Comparison of ENCODE assay signal across 20 mouse cellular contexts in genomic region chr12:4638438-4638837, GRCm38 (mm10). TPM values are rescaled to one million over a fixed set of nuclear protein-coding genes. Genes with fewer than 3 reads are reported as not detected.
DNase-seq lines count a peak whose midpoint lies in the region; ATAC-seq and TF ChIP-seq lines count a peak whose summit lies in the region.
"Had no signal": no experiment of that assay in that cellular context is flagged by ENCODE, and none has a peak within 500 bp of the region (broad histone marks: within the 10 kb centered on the region; RNA-seq: fewer than 3 reads in every experiment).

No protein-coding gene starts in this region.

- H3K4me2 ChIP-seq in hindbrain, embryonic 14.5 days (replicated peaks): no peak overlapping the region
- H3K4me2 ChIP-seq in midbrain, embryonic 14.5 days (ENCODE audit: low read length): no peak overlapping the region
- H3K4me2 ChIP-seq: hindbrain, embryonic 15.5 days; kidney, embryonic 15.5 days; liver, embryonic 12.5 days; midbrain, embryonic 15.5 days; neural tube, embryonic 13.5 days had no signal

- H3K27ac ChIP-seq in layer of hippocampus, adult 2 months: no peak overlapping the region
- H3K27ac ChIP-seq in hindbrain, embryonic 14.5 days: no peak overlapping the region
- H3K27ac ChIP-seq in midbrain, embryonic 14.5 days (replicated peaks; ENCODE audit: low read depth, low read length): no peak overlapping the region
- H3K27ac ChIP-seq: hindbrain, embryonic 15.5 days; kidney, embryonic 15.5 days; liver, embryonic 12.5 days; macrophage; midbrain, embryonic 15.5 days; neural tube, embryonic 13.5 days had no signal

- no peak for ATAC-seq in hindbrain, embryonic 14.5 days (ENCODE audit: low FRiP score)
- no peak for ATAC-seq in midbrain, embryonic 14.5 days (ENCODE audit: low FRiP score, low TSS enrichment)
- ATAC-seq: forebrain, embryonic 14.5 days; liver, embryonic 12.5 days; midbrain, embryonic 15.5 days had no signal

- H3K4me3 ChIP-seq in layer of hippocampus, adult 2 months: no peak overlapping the region
- H3K4me3 ChIP-seq in hindbrain, embryonic 14.5 days (replicated peaks; ENCODE audit: low read length): no peak overlapping the region
- H3K4me3 ChIP-seq in midbrain, embryonic 14.5 days (replicated peaks; ENCODE audit: low read depth, low read length): no peak overlapping the region
- H3K4me3 ChIP-seq: hindbrain, embryonic 15.5 days; kidney, embryonic 15.5 days; liver, embryonic 12.5 days; midbrain, embryonic 15.5 days; neural tube, embryonic 13.5 days had no signal

- no peak overlapping the region for H3K9ac ChIP-seq in hindbrain, embryonic 14.5 days
- no peak overlapping the region for H3K9ac ChIP-seq in midbrain, embryonic 14.5 days (replicated peaks; ENCODE audit: low read length)
- H3K9ac ChIP-seq: hindbrain, embryonic 15.5 days; kidney, embryonic 15.5 days; liver, embryonic 12.5 days; midbrain, embryonic 15.5 days; neural tube, embryonic 13.5 days had no signal

- no peak for DNase-seq in layer of hippocampus, adult 2 months (ENCODE audit: low spot score in 2 of 2)
- no peak for DNase-seq in layer of hippocampus, postnatal 10 days (ENCODE audit: low spot score in 2 of 2)
- DNase-seq in 3T3-L1 (ENCODE audit: low read depth, low spot score): peak; percentile 33
- peak; percentile 27 for DNase-seq in 416B (ENCODE audit: low read depth)
- DNase-seq in R1 (ENCODE audit: low read depth, low spot score): peak; percentile 22
- DNase-seq in hindbrain, embryonic 14.5 days (ENCODE audit: low spot score): no peak
- DNase-seq in midbrain, embryonic 14.5 days: no peak
- DNase-seq: right cerebral cortex, postnatal 4 days had no signal

- TF ChIP-seq CTCF in layer of hippocampus, adult 2 months (conservative IDR thresholded peaks at IDR 0.05): peak; percentile 58

- no peaks in the 10 kb centered on the region for H3K4me1 ChIP-seq in hindbrain, embryonic 14.5 days (replicated peaks; ENCODE audit: control insufficient read depth, insufficient read depth, low read length)
- no peaks in the 10 kb centered on the region for H3K4me1 ChIP-seq in midbrain, embryonic 14.5 days (ENCODE audit: control insufficient read depth, insufficient read depth, low read length)
- H3K4me1 ChIP-seq: hindbrain, embryonic 15.5 days; kidney, embryonic 15.5 days; liver, embryonic 12.5 days; midbrain, embryonic 15.5 days; neural tube, embryonic 13.5 days had no signal

- peaks cover 51% of the 10 kb centered on the region for H3K36me3 ChIP-seq in hindbrain, embryonic 14.5 days (replicated peaks; ENCODE audit: control insufficient read depth, insufficient read depth)
- peaks cover 53% of the 10 kb centered on the region for H3K36me3 ChIP-seq in midbrain, embryonic 14.5 days (ENCODE audit: control insufficient read depth, insufficient read depth, low read length)

- H3K27me3 ChIP-seq in hindbrain, embryonic 14.5 days (ENCODE audit: control insufficient read depth, insufficient read depth, low read length): no peaks in the 10 kb centered on the region
- H3K27me3 ChIP-seq in midbrain, embryonic 14.5 days (ENCODE audit: control insufficient read depth, insufficient read depth, low read length): no peaks in the 10 kb centered on the region
- H3K27me3 ChIP-seq: hindbrain, embryonic 15.5 days; kidney, embryonic 15.5 days; liver, embryonic 12.5 days; midbrain, embryonic 15.5 days; neural tube, embryonic 13.5 days had no signal

- WGBS in hindbrain, embryonic 14.5 days: 87% methylated on average over 1 of the region's 1 CpGs
- 89% methylated on average over 1 of the region's 1 CpGs for WGBS in midbrain, embryonic 14.5 days

- no peaks in the 10 kb centered on the region for H3K9me3 ChIP-seq in hindbrain, embryonic 14.5 days (ENCODE audit: control insufficient read depth, low read length)
- no peaks in the 10 kb centered on the region for H3K9me3 ChIP-seq in midbrain, embryonic 14.5 days (ENCODE audit: control insufficient read depth, low read length)
- H3K9me3 ChIP-seq: hindbrain, embryonic 15.5 days; kidney, embryonic 15.5 days; liver, embryonic 12.5 days; midbrain, embryonic 15.5 days; neural tube, embryonic 13.5 days had no signal

RNA-seq across cellular contexts. Expression of gene Gm3625, which starts 45.7 kb away (rescaled TPM):
- not detected for total RNA-seq in layer of hippocampus, adult 2 months (2021)
- not detected for total RNA-seq in layer of hippocampus, postnatal 10 days (2021)
- polyA plus RNA-seq in hindbrain, embryonic 14.5 days (2014; fragmentation: Nextera tagmentation; extraction: Ambion mirVana): not detected in 2 replicates
- not detected in 2 replicates for polyA plus RNA-seq in midbrain, embryonic 14.5 days (2014; fragmentation: Nextera tagmentation; extraction: Ambion mirVana)
- total RNA-seq: gastrocnemius, adult 8-10 months; heart, adult 8-10 months; left cerebral cortex, postnatal 14 days had no signal
- polyA plus RNA-seq: forebrain, embryonic 14.5 days; heart, postnatal 0 days; hindbrain, embryonic 15.5 days; kidney, embryonic 15.5 days; liver, embryonic 12.5 days; macrophage; midbrain, embryonic 15.5 days; neural tube, embryonic 13.5 days; thymus, postnatal 0 days had no signal

RNA-seq across cellular contexts. Expression of gene Itsn2, which starts 46.0 kb away (rescaled TPM):
- total RNA-seq in layer of hippocampus, adult 2 months (2021): 100 to 1,000 TPM in 1 of 2 experiments, 10 to 100 TPM in 1; 88.6 to 101 TPM
- 10 to 100 TPM; 58.3 to 65.3 TPM for total RNA-seq in layer of hippocampus, postnatal 10 days (2021)
- polyA plus RNA-seq in hindbrain, embryonic 14.5 days (2014; fragmentation: Nextera tagmentation; extraction: Ambion mirVana): 26.3 and 27.5 TPM in 2 replicates
- 19.9 and 21.2 TPM in 2 replicates for polyA plus RNA-seq in midbrain, embryonic 14.5 days (2014; fragmentation: Nextera tagmentation; extraction: Ambion mirVana)

Comparison
In these comparisons a context has a peak if more than half of its experiments do, and no peak if none do; other contexts are left out.
1. DNase-seq: peak in 3T3-L1 (single experiment), 416B (single experiment) and R1 (single experiment); none in layer of hippocampus, adult 2 months (0 of 2), layer of hippocampus, postnatal 10 days (0 of 2), hindbrain, embryonic 14.5 days (single experiment) and midbrain, embryonic 14.5 days (single experiment).